Mouse (Mus musculus): ENCODE results near the gene Brwd1.

Gene Brwd1

GRCm38 (mm10) chr16:95990462-95991121, 91.7 kb downstream of the Brwd1 start, which contains the start of gene Psmg1:
TSS of gene Psmg1 (minus strand) at chr16:95990960.
- in situ Hi-C loops (cut with MboI; ENCODE audit: low sequenced_read_pairs), result no loop called here

DNA sequence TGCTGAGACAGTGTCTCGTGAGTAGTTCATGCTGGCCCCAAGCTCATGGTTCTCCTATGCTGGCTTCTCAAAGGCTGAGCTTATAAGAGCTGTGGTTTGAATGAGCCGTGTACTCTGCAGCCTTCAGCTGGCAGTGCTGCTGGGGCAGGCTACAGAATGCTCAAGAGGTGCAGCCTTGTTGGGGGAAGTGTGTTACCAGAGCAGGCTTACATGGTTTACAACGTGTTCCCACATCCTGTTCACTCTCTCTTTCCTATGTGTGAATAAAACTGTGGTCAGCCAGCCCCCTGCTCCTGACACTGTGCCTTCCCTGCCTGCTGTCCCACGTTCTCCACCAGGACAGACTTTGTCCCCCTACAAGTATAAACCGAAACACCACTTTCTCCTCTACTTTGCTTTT, 97.4 kb downstream of the Brwd1 start:
- in situ Hi-C loops (cut with MboI; ENCODE audit: low sequenced_read_pairs), result no loop called here

GRCm38 (mm10) chr16:95983601-95984000, 98.7 kb downstream of the Brwd1 start:
- in situ Hi-C loops (cut with MboI; ENCODE audit: low sequenced_read_pairs), result no loop called here

DNA sequence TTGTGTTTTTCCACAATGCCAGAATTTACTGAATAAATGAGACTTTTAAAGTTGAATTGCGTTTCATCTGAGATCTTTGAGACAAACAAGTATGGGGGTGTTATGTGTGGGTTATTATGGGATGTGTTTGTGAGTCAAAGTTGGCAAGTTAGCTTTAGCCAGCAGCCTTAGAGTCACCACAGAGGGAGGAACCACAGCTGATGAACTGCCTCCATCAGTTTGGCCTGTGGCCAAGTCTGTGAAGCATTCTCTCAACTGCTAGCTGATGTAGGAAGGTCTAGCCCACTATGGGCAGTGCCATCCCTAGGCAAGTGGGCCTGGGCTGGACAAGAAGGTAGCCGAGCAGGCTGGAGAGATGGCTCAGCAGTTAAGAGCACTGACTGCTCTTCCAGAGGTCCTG, 111.5 kb downstream of the Brwd1 start:
- in situ Hi-C loops (cut with MboI; ENCODE audit: low sequenced_read_pairs), result loop anchor here (25.0 kb wide), 2 partner anchors 359 to 759 kb away; no protein-coding TSS in a partner anchor

DNA sequence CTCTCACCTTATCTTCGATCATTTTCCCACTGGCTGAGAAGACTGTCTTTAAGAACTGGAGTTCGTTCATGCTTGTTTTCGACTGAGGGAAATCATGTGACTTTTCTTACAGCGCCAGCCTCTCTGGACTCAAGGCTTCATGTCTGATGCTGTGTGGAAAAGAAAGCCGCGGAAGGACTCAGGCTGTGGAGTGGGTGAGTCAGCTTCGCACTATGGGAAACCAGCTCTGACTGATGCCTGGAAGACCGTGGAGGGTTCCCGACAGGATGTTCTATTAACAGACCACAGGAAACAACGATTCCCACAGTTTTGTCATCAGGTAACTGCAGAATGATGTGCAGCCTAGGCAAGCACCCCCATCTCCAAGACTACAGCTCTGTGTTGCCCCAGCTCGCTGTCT, 114.9 kb downstream of the Brwd1 start:
- in situ Hi-C loops (cut with MboI; ENCODE audit: low sequenced_read_pairs), result loop anchor here (10.0 to 25.0 kb wide), 4 partner anchors 355 to 755 kb away; no protein-coding TSS in a partner anchor

DNA sequence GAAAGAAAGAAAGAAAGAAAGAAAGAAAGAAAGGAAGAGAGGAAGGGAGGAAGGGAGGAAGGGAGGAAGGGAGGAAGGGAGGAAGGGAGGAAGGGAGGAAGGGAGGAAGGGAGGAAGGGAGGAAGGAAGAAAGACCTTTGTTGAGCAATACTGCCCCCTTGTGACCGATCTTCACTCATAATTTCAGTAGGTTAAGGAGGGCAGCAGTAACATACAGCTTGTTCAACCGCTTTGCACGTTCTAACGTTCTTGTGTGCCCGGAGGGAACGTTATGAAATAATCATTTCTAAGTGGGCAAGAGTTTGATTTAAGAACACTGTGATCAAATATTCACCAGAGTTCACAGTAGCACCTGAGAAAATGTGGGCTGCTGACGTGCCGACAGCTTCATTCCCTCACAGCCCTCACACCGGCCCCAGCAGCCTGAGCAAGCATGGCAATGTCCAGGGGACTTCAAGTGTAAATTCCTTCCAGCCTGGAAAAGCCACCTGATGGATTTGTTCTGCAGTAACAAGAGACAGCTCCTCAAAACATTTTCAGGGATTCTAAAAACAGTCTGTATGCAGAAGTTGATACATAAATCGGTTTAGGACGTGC, 117.8 kb downstream of the Brwd1 start:
- in situ Hi-C loops (cut with MboI; ENCODE audit: low sequenced_read_pairs), result loop anchor here (10.0 to 25.0 kb wide), 4 partner anchors 352 to 752 kb away; no protein-coding TSS in a partner anchor

GRCm38 (mm10) chr16:95961484-95961883, 120.8 kb downstream of the Brwd1 start:
- in situ Hi-C loops (cut with MboI; ENCODE audit: low sequenced_read_pairs), result loop anchor here (10.0 to 25.0 kb wide), 4 partner anchors 349 to 749 kb away; no protein-coding TSS in a partner anchor

DNA sequence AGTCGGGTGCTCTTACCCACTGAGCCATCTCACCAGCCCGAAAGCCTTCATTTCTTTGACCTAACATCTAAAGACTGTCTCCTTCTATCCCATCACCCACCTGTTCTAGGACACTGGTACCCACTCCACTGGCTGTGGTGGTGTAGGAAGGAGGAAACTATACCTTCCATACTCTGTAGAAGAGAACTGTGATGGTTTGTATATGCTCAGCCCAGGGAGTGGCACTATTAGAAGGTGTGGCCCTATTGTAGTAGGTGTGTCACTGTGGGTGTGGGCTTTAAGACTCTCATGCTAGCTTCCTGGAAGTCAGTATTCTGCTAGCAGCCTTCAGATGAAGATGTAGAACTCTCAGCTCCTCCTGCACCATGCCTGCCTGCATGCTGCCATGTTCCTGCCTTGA, 121.6 kb downstream of the Brwd1 start:
- in situ Hi-C loops (cut with MboI; ENCODE audit: low sequenced_read_pairs), result loop anchor here (10.0 to 25.0 kb wide), 4 partner anchors 348 to 748 kb away; no protein-coding TSS in a partner anchor

GRCm38 (mm10) chr16:95958080-95958479, 124.2 kb downstream of the Brwd1 start:
- in situ Hi-C loops (cut with MboI; ENCODE audit: low sequenced_read_pairs), result loop anchor here (25.0 kb wide), 2 partner anchors 346 to 746 kb away; no protein-coding TSS in a partner anchor

DNA sequence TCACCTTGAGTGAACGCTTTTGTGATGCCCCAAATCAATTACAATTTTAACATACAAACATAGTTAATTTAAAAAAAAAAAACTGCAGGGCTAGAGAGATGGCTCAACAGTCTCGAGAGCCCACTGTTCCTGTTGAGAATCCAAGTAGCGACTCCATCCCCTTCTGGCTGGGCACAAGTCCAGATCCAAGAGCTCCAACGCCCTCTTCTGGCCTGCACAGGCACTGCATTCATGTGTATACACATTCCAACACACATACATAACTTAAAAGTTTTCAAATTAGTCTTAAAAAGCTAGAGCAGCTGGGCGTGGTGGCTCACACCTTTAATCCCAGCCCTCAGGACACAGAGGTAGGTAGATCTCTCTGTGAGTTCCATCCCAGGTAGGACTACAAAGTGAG, 125.7 kb downstream of the Brwd1 start:
- in situ Hi-C loops (cut with MboI; ENCODE audit: low sequenced_read_pairs), result loop anchor here (25.0 kb wide), 2 partner anchors 344 to 744 kb away; no protein-coding TSS in a partner anchor

- in situ Hi-C loops (cut with MboI; ENCODE audit: low sequenced_read_pairs), result loop anchor here (25.0 kb wide), 2 partner anchors 344 to 744 kb away; no protein-coding TSS in a partner anchor
These were observed 126.5 kb downstream of the Brwd1 start for GRCm38 (mm10) chr16:95955716-95956346.

GRCm38 (mm10) chr16:95954341-95954740, 128.0 kb downstream of the Brwd1 start:
- in situ Hi-C loops (cut with MboI; ENCODE audit: low sequenced_read_pairs), result loop anchor here (25.0 kb wide), 2 partner anchors 342 to 742 kb away; no protein-coding TSS in a partner anchor

- in situ Hi-C loops (cut with MboI; ENCODE audit: low sequenced_read_pairs), result loop anchor here (25.0 kb wide), 2 partner anchors 341 to 741 kb away; no protein-coding TSS in a partner anchor
These were observed 129.1 kb downstream of the Brwd1 start for GRCm38 (mm10) chr16:95953159-95953650.

DNA sequence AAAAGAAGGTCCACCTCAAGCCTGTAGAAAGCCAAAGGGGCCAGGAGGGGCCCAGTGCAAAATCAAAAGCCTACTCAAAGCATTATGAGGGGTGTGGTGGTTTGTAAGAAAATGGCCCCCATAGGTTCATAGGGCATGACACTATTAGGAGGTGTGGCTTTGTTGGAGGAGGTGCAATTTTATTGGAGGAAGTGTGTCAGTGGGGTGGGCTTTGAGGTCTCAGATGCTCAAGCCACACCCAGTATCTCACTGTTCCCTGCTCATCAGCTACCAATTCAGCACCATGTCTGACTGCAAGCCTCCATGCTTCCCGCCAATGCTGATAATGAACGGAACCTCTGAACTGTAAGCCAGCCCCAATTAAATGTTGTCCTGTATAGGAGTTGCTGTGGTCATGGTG, 130.9 kb downstream of the Brwd1 start:
- in situ Hi-C loops (cut with MboI; ENCODE audit: low sequenced_read_pairs), result loop anchor here (25.0 kb wide), 2 partner anchors 339 to 739 kb away; no protein-coding TSS in a partner anchor

- in situ Hi-C loops (cut with MboI; ENCODE audit: low sequenced_read_pairs), result loop anchor here (10.0 to 25.0 kb wide), 2 partner anchors 208 to 291 kb away; no protein-coding TSS in a partner anchor
These were observed 136.7 kb downstream of the Brwd1 start for GRCm38 (mm10) chr16:95945389-95946311.

DNA sequence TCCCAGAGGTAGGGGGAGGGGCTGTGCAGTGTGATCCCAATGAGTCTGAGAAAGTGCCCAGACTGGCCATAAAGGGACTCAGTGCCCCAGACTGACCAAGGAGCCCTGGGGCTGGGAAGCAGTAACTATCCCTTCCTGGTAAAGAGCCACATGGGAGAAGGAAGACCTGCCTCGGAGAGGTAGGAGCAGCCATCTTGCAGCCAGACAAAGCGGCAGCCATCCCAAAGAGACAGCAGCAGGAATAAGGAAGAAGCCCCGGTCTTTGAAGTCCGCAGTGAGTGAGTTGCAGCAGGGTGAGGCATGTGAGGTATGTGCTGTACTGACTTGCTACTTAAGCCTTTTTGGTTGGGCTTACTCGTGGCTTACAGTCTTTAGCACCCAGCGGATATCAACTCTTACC, 139.1 kb downstream of the Brwd1 start:
- in situ Hi-C loops (cut with MboI; ENCODE audit: low sequenced_read_pairs), result loop anchor here (10.0 to 25.0 kb wide), 2 partner anchors 206 to 288 kb away; no protein-coding TSS in a partner anchor

Measured in CH12F3 (cell line).